Mouse (Mus musculus) adrenal gland, postnatal 25 days (tissue): ENCODE results near the gene Nme4. TPM values are rescaled to one million over a fixed set of nuclear protein-coding genes. Genes with fewer than 3 reads are reported as not detected.
A peak's percentile ranks its signal among the peaks of the same experiment; 100 is the strongest.
"Not testable (repeated sequence)": the region's sequence is repeated elsewhere in the genome, so short reads cannot be mapped to it uniquely, and the experiment has no call there.

Source experiments
- DNase-seq: peaks from one replicate; pipeline ENCODE4 v3.0.0; 2021; ENCODE audit warnings: mixed read lengths
- total RNA-seq: library from RNA; stranded (reverse); gene quantifications from 2 replicates; pipeline ENCODE4 v1.2.3, GENCODE M21; 2021

Gene Nme4
- total RNA-seq, 1 experiment from 2014 or later = 4.5 TPM

DNA sequence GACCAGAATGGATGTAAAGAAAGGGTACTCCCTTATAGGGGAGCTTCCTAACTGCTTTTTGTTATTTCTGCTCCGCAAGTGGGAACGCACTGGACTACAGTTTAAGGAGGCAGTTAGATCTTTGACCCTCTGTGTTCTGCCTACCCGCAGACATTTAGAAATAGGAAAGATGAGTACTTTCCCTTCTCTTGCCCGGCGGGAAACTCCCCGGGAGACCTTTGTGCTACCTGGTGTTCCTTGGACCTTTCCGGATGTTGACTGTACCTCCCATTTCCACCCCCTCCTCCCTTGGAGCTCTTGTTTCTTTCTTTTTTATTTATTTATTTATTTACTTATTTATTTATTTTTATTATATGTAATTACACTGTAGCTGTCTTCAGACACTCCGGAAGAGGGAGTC, 18.7 kb upstream of the Nme4 start:
- DNase-seq = no peak

DNA sequence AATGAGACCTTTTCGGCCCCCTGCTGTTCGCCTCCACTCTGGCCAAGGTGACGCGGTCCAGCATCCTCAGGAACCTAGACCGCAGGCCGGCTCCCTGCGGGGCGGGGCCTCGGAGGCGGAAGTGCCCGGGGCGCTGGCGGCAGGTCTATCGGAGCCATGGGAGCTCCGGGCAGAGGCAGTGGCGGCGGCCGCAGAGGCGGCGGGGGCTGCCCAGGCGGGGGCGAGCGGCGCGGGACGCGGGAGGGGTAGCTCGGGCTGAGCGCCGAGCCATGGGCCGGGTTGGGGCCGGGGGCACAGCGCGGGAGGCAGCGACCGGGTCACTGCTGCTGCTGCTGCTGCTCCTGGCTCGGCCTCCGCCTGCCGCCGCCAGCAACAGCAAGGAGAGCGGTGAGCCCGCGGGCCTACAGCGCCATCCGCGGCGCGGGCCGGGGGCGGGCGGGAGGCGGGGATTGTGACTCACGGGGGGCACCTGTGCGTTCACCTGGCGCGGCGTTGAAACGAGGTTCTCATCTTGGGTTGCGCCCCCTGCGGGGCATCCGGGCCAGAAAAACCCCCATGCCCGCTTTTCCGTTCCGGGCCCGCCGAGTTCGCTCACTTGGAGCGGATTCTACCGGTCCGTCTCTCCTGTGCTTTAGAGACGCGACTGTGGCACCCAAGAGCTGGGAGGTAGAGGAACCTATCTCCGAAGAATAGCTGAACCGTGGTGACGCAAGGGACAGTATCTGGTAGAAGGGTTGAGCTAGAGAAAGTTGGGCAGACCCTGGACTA, 18.0 kb upstream of the Nme4 start, which contains the start of gene Tmem8:
Tmem8 (plus strand) TSS at position 119 of the 768 bp plus-strand sequence.
- DNase-seq = peak; percentile 77

DNA sequence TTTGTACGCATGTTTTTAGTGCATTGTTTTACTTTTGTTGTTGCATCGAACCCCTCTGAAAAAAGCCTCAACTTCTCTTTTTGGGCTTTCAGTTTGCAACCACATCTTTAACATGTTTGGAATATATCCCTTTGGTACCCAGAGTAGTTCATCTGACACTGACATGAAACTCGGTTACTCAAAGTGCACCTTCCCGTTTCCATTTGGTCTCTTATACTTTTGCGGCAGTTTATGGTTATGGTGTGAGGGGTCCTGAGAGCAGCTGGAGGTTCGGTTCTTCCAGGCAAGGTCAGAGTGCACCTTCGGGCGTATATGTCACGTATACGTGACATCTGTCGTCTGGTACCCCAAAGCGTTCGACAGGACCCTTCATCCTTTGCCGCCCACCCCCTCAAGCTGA, 17.3 kb upstream of the Nme4 start:
- DNase-seq = no peak

DNA sequence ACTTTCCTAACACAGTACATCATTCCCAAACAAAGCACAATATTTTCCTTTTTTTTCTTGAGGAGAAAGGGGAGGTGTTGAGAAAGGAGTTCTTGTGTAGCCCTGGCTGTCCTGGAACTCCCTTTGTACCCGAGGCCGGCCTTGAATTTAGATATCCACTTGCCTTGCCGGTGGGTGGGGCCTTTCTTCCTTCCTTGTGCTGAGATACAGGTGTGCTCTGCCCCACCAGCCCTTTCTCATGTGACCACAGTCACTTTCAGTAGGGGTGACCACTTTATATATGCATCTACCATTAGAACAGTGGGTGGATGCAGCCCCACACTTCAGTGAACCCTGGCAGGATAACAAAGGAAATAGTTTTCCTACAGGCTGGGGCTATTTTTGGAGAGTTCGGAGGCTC, 16.3 kb upstream of the Nme4 start:
- DNase-seq = no peak

DNA sequence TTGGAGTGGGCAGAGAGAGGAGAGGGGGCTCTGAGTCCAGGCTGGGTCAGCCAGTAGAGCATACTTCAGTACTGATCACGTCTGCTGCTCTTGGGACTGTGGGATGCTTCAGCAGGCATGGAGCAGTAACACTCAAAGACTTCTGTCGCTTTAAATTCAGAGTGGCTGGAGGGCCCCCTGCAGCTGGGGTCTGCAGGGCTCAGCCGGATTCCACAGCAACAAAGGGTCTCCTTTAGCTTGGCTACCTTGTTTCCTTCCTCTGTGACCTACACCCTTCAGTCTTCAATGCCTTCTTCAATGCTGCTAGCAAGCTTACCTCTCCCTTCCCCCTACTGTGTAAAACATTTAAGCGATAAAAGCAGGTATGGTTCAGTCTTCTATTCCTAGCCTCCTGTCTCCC, 15.6 kb upstream of the Nme4 start:
- DNase-seq = no peak

DNA sequence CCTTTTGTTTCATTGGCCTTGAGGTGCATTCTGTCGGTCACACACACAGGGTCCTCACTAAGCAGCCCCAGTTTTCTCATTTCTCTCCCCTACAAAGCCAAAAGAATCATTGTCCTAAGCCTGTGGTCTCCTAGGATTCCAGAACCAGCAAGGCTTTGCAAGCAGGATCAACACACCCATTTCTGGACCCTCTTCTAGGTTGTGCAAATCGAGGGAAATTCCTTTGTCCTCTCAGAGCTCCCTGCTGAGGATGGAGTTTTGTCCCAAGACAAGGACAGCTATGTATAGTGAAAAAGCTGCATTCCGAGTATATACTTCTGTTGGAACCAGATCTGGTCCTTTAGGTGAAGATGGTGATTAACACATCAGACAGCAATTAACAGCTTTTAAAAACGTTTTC, 14.8 kb upstream of the Nme4 start:
- no peak for DNase-seq

DNA sequence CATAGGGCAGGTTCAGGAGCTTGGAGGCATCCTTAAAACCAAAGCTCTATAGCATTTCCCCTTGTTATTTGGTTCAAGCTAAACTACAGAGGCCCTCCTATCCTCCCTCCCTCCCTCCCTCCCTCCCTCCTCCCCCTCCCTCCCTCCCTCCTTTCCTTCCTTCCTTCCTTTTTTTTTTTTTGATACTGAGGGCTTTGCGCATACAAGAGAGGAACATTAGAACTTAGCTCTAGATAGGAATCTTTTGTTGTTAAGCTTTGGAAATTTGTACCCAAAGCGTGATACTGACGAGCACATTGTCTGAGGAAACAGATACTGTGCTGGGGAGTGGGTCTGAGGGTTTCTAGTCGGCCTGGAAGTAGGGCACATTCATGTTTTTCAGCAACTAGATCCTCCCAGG, 10.2 kb upstream of the Nme4 start:
- DNase-seq = no peak

DNA sequence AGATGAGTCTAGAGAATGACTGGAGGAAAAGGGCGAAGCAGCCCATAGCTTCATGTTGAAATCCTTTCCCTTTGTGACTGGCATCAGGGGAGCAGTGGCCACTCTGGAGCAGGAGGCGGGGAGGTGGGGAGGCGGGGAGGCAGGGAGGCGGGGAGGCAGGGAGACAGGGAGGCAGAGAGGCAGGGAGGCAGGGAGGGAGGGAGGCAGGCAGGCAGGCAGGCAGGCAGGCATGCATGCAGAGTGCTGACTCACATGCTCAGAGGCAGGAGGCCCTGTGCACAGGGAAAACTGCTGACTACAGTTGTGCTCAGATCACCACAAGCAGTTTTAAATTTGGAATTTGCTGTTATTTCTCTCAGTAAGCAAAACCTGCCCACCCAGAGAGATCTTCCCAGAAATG, 6.1 kb upstream of the Nme4 start:
- DNase-seq = peak; percentile 33

DNA sequence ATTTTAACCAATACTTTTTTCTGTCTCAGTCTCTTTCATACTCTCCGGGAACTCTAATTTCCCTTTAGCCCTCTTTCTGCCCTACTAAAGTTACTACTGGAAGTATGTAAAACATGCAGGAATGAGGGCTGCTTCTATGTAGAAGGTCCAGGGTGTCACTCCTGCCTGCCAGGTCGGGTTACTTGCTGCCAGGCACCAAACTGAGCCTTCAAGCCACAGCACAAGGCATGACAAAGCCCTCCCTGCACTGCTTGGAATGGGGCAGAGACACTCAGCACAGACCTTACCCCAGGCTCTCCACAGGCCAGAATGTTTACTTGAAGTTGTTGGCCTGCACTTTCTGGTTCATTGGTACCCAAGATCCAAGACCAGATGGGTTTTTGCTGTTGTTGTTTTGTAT, 4.8 kb upstream of the Nme4 start:
- no peak for DNase-seq

DNA sequence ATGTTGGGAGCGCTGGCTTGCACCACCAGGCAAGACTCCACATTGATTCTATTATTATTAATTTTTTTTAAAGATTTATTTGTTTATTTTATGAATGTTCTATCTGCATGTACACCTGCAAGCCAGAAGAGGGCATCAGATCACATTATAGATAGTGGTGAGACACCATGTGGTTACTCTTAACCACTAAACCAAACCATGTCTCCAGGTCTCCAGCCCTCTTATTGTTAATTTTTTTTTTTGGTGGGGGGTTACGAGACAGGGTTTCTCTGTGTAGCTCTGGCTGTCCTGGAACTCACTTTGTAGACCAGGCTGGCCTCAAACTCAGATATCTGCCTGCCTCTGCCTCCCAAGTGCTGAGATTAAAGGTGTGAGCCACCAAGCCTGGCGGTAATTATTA, 3.9 kb upstream of the Nme4 start:
- not testable (repeated sequence) for DNase-seq

DNA sequence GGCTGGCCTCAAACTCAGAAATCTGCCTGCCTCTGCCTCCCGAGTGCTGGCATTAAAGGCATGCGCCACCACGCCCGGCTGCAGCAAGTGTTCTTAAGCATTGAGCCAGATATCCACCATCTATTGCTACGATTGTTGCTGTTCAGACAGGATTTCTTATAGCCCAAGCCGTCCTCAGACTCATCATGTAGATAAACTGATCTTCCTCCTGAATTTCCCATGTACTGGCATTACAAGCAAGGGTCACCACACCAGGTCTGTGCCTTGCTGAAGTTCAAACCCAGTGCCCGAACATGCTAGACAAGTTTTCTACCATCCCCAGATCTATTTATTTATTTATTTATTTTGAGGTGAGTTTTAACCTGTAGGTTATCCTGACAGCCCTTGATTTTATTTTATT, 3.1 kb upstream of the Nme4 start:
- DNase-seq = no peak

DNA sequence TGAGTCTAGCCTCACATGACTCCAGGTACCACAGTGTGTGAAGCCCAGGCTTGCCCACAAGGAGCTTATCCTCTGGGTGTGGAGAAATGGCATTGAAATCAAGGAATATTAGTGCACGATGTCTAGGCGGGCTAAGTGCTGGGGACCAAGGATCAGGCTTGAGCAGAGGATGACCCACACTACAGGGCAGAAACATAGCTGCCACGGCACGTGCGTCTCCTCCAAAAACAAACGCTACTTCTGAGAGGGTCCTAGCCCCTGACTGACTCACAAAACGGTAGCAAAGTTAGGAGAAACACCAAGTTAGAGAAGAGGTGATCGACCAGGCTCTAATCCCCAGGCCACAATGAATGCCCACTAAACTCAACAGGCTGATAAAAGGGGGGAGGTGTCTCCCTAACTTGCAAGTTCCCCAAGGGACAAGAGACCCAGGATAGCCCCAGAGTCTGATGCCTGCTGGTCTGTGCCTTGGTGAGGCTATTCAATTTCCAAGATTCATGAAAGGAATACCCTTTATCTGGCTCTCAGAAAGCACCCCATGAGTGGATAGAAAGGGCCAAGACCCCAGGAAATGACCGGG, 781 bp downstream of the Nme4 start:
- DNase-seq = no peak

DNA sequence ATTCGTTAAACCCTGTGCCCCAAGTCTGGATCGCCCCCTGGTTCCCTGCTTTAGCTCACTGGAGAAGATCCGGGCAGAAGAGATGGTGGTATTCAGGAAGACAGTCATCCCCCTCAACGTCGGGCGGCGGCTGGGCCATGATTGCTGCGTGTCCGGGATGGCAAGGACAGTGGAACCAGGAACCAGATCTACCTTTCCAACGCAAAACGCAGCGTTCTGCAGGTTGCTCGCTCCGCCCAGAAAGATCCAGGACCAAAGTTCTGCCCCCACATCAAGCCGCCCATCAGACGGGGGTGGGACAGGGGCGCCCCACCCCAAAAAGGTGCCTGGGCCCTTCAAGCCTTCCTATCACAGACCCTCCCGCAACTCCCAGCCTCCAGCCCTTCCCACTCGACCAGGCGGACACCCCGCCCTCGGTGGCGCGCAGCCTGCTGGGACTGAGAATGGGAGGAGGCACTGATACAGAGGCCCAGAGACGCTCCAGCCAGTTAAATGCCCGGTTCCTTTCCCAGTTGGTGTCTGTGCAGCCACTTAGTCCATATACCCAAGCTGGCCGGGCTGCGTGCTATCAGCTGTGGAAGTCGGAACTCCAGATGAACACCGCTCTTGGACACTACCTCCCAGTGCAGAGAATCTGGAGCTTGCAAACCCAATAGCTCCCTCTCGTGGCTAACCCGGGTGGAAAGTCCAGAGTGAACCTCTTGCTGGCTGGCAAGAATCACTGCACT, 5.3 kb downstream of the Nme4 start, which contains the start of gene Decr2:
Decr2 (minus strand) TSS at position 433 of the 728 bp plus-strand sequence.
- peak; percentile 91 for DNase-seq

DNA sequence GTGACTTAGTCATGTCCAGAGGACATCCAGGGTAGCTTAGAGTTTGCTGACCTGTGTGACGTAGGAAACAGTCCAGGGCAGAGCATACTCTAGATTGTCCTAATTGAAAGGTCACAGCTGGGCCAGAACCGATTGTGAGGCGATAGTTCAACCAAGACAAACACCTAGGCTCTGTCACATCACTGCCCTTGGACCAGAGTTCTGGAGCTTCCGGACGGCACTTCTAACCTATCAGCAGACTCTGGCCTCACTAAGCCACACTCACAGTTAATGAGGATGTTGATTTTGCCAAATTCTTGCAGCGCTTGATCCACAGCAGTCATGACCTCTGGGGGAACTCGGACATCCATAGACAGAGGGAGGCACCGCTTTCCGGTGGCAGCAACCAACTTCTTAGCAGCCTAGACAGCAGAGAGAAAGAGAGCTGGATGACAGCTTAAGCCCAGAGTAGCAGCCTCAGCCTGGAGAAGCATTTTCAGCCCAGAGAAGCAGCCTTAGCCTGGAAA, 8.3 kb downstream of the Nme4 start:
- no peak for DNase-seq

DNA sequence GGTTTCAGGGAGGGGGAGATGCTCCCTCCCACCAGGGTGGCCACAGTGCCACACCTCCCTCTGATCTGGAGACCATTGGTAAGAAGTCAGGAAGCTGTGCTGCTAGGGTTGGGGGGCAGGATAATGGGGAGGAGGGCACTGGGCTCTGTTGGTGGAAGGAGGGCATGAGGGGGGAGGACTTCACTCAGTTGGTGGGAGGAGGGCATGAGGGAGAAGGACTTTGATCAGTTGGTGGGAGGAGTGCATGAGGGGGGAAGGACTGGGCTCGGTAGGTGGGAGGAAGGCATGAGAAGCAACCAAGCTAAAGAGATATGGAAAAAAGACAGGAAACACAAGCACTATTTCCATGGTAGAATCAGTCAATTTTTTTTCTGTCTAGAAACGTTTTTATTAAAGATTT, 14.5 kb downstream of the Nme4 start:
- no peak for DNase-seq

DNA sequence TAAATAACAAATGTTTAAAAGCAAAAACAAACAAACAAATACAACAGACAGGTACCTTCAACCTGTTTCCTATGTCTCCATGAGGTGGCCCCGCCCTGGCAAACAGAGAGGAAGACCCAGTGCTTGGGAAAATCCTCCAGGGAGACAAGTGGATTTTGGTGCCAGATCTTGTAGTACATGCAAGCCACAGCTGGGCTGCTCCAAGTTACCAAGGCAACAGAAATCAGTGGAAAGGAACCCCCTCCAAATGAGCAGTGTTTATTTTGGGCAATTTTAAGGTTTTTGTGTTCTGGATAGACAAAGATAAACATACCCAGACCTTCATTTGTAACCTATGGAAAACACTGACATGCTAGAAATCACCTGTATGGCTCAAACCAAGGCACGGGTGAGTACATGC, 16.6 kb downstream of the Nme4 start:
- DNase-seq = no peak

DNA sequence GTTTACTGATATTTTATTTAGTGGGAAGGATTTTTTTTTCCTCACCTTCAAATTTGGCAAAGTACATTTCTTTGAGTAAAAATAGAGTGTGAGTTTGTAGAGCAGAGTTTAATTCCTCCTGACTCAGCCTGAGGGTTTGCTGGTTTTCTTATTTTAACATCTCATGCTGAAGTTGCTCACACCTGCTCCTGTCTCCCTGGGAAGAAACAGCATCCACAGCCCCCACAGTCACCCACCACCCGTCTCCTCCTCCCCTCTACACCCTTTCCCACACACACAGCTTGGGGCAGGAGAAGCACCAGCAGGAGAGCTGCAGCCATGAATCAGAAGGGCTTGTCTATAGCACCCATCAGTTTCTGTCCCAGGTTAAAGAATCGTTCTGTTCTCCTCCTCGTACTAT, 20.2 kb downstream of the Nme4 start:
- DNase-seq = no peak

DNA sequence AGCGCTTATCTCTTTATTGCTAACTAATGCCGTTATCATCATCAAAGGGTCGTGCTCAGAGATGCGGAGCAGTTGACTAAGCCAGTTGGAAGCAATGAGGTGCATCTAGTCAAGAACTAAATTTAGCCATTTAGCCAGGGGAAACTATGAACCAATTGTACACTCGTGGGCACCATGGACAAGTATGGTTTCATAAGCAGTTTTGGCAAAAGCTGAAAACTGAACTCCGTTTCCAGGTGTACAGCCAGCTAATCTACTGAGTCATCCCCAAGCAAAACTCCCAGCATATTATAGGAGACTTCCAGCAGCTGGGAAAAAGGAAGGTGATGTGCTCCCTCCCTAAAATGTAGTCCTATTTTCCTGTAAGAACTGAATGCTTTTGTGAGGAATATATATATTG, 25.3 kb downstream of the Nme4 start:
- no peak for DNase-seq

DNA sequence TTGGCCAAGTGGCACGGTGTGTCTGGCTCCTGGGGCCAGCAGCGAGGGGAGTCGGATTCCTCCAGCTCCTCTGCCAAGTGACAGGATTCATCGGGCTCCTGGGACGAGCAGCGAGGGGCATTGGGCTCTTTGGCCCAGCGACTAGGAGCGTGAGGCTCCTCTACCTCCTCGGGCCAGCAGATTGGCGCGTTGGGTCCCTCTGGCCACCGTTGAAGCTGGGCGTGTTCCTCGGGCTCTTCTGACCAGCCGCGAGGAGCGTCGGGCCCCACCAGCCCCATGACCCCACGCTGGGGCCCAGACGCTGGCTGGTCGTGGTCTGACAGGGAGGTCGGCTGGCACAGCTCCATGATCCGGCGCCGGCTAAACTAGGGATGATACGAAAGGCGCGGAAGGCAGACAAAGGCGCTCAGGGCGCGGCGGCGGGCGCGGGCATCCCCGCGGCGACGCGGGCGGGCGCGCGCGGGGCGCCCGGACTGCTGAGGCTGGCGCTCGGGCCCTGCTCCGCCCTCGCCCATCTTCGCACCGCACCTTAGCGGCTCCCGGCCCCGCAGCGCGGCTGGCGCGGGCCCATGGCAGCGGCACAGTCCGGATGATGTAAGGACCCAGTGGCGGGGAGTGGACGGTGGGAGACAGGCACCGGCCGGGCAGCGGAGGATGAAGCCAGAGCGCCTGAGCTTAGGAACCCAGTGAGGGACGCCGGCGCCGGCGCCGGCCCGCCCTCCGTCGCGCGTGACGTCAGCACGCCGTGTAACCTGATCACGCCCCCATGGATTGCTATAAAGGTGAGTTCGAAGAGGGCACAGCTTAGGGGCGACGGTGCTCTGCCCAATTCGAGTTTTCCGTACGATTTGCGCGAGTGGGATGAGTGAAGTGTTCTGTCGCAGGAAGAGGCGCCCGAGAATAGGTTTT, 26.3 kb downstream of the Nme4 start, which contains the start of gene Rab11fip3:
Rab11fip3 (minus strand) TSS at position 725 of the 909 bp plus-strand sequence.
- peak; percentile 83 for DNase-seq

DNA sequence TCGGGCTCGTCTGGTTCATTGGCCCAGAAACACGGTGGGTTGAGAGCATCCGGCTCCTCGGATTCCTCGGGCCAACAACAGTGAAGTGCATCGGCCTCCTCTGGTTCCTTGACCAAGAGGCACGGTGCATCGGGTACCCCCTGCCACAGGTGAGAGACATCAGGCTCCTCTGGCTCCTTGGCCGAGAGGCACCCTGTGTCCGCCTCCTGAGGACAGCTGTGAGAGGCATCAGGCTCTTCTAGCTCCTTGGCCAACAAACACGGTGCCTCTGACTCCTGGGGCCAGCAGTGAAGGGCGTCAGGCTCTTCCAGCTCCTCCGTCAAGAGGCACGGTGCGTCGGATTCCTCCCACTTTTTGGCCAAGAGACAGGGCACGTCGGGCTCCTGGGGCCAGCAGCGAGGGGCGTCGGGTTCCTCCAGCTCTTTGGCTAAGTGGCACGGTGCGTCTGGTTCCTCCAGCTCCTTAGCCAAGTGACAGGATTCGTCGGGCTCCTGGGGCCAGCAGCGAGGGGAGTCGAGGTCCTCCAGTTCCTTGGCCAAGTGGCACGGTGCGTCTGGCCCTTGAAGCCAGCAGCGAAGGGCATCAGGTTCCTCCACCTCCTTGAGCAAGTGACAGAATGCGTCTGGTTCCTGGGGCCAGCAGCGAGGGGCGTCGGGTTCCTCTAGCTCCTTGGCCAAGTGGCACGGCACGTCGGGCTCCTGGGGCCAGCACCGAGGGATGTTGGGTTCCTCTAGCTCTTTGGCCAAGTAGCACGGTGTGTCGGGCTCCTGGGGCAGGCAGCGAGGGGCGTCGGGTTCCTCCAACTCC, 27.2 kb downstream of the Nme4 start:
- DNase-seq = no peak

DNA sequence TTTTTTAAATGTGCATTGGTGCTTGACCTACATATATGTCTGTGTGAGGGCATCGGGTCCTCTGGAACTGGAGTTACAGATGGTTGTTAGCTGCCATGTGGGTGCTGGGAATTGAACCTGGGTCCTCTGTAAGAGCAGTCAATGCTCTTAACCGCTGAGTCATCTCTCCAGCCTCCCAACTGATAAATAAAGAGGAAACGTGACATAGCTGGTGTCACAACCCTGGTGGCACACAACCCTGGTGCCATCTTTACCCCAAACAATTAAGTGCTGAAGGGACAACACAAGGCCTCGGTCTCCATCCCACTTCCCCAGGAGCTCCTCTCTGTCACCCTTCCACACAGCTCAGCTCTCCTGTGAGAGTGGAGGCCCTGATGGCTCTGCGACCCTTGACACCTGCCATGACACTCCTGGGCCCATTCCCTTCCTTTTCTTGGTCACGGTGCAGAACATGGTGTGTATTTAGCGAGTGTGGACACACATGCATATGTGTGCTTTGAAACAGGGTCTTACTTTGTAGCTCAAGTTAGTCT, 28.8 kb downstream of the Nme4 start:
- no peak for DNase-seq
